Mouse (Mus musculus): ENCODE measurements around the gene Nod2.
A peak's percentile ranks its signal among the peaks of the same experiment; 100 is the strongest.

The Nod2 gene

GRCm38 (mm10) chr8:88646837-88647778, at the start of gene Nod2:
TSS of gene Nod2 (plus strand) at chr8:88647315.
- peak; percentile 90 for DNase-seq (ENCODE audit: low read depth, low spot score)

GRCm38 (mm10) chr8:88598578-88598977, 48.5 kb upstream of the Nod2 start:
- no peak for DNase-seq (ENCODE audit: low read depth, low spot score)

GRCm38 (mm10) chr8:88599491-88599890, 47.6 kb upstream of the Nod2 start:
- no peak for DNase-seq (ENCODE audit: low read depth, low spot score)

- DNase-seq (ENCODE audit: low read depth, low spot score), result no peak
Observed at GRCm38 (mm10) chr8:88603446-88603989, 43.6 kb upstream of the Nod2 start.

GRCm38 (mm10) chr8:88604065-88605038, 42.8 kb upstream of the Nod2 start:
- peak; percentile 90 for DNase-seq (ENCODE audit: low read depth, low spot score)

GRCm38 (mm10) chr8:88605361-88606040, 41.6 kb upstream of the Nod2 start:
- no peak for DNase-seq (ENCODE audit: low read depth, low spot score)

GRCm38 (mm10) chr8:88609036-88609435, 38.1 kb upstream of the Nod2 start:
- DNase-seq (ENCODE audit: low read depth, low spot score), result peak; percentile 24

GRCm38 (mm10) chr8:88610271-88610670, 36.8 kb upstream of the Nod2 start:
- no peak for DNase-seq (ENCODE audit: low read depth, low spot score)

GRCm38 (mm10) chr8:88614981-88615380, 32.1 kb upstream of the Nod2 start:
- DNase-seq (ENCODE audit: low read depth, low spot score), result no peak

GRCm38 (mm10) chr8:88618612-88619011, 28.5 kb upstream of the Nod2 start:
- DNase-seq (ENCODE audit: low read depth, low spot score), result no peak

GRCm38 (mm10) chr8:88619513-88619912, 27.6 kb upstream of the Nod2 start:
- DNase-seq (ENCODE audit: low read depth, low spot score), result peak; percentile 21

GRCm38 (mm10) chr8:88620931-88621330, 26.2 kb upstream of the Nod2 start:
- DNase-seq (ENCODE audit: low read depth, low spot score), result no peak

GRCm38 (mm10) chr8:88621408-88621807, 25.7 kb upstream of the Nod2 start:
- peak; percentile 48 for DNase-seq (ENCODE audit: low read depth, low spot score)

GRCm38 (mm10) chr8:88623351-88623750, 23.8 kb upstream of the Nod2 start:
- DNase-seq (ENCODE audit: low read depth, low spot score), result no peak

- no peak for DNase-seq (ENCODE audit: low read depth, low spot score)
Observed at GRCm38 (mm10) chr8:88624276-88624675, 22.8 kb upstream of the Nod2 start.

GRCm38 (mm10) chr8:88626433-88626832, 20.7 kb upstream of the Nod2 start:
- no peak for DNase-seq (ENCODE audit: low read depth, low spot score)

GRCm38 (mm10) chr8:88626940-88627264, 20.2 kb upstream of the Nod2 start:
- no peak for DNase-seq (ENCODE audit: low read depth, low spot score)

GRCm38 (mm10) chr8:88627265-88627991, 19.7 kb upstream of the Nod2 start:
- peak; percentile 75 for DNase-seq (ENCODE audit: low read depth, low spot score)

- DNase-seq (ENCODE audit: low read depth, low spot score), result peak; percentile 42
Observed at GRCm38 (mm10) chr8:88628001-88628774, 18.9 kb upstream of the Nod2 start.

- no peak for DNase-seq (ENCODE audit: low read depth, low spot score)
Observed at GRCm38 (mm10) chr8:88630225-88630624, 16.9 kb upstream of the Nod2 start.

All from R1 (cell line).